11 mouse cellular contexts compared by ENCODE assay signal in the genomic region with DNA sequence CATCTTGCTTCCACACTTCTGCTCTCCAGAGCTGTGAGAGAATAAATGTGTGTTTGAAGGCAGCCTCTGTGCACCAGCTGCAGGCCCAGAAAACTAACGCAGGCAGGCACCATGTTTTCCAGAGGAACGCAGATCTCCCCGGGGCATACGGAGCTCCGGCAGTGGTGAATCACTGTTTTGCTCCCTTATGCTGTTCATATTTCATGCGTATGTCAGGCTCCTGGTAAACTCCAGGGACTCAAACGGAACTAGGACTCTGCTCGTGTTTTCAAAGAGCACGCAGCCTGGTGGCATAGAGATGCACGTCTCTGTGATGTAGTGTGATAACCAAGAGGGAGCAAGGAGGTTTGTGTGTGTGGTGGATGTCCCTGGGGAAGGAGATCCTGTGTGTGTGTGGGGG. TPM values are rescaled to one million over a fixed set of nuclear protein-coding genes. Genes with fewer than 3 reads are reported as not detected.
DNase-seq lines count a peak whose midpoint lies in the region; ATAC-seq and TF ChIP-seq lines count a peak whose summit lies in the region.
"Had no signal": no experiment of that assay in that cellular context is flagged by ENCODE, and none has a peak within 500 bp of the region (broad histone marks: within the 10 kb centered on the region; RNA-seq: fewer than 3 reads in every experiment).

No protein-coding gene starts in this region.

- peak; percentile 20; the same call in 1 of the 2 replicates for TF ChIP-seq CTCF in forebrain, postnatal 0 days (IDR thresholded peaks at IDR 0.05; ENCODE audit: low read depth)

- H3K27ac ChIP-seq in forebrain, postnatal 0 days (ENCODE audit: low read depth, low read length), result no peak overlapping the region
- H3K27ac ChIP-seq in forebrain, embryonic 16.5 days (ENCODE audit: low read length), result no peak overlapping the region
- no peak overlapping the region; the same call in 1 of the 2 replicates for H3K27ac ChIP-seq in neural tube, embryonic 12.5 days
- H3K27ac ChIP-seq: kidney, postnatal 0 days had no signal

- H3K4me2 ChIP-seq in forebrain, postnatal 0 days (ENCODE audit: low read depth), result no peak overlapping the region
- H3K4me2 ChIP-seq in forebrain, embryonic 16.5 days (ENCODE audit: low read length), result no peak overlapping the region
- no peak overlapping the region for H3K4me2 ChIP-seq in neural tube, embryonic 12.5 days (replicated peaks)

- peaks cover 28% of the 10 kb centered on the region for H3K36me3 ChIP-seq in forebrain, postnatal 0 days (ENCODE audit: insufficient read depth)
- H3K36me3 ChIP-seq in forebrain, embryonic 16.5 days (ENCODE audit: control insufficient read depth, insufficient read depth), result peaks cover 5% of the 10 kb centered on the region
- H3K36me3 ChIP-seq in neural tube, embryonic 12.5 days, result peaks cover 37% of the 10 kb centered on the region

- DNase-seq in forebrain, postnatal 0 days, result peak; percentile 35
- peak; percentile 33 for DNase-seq in adrenal gland, postnatal 25 days
- DNase-seq in layer of hippocampus, adult 11-12 months (ENCODE audit: low spot score), result peak; percentile 54
- no peak for DNase-seq in ovary, postnatal 14 days (ENCODE audit: low spot score)
- DNase-seq in thymus, postnatal 4 days, result no peak
- DNase-seq: lung, adult 2 months had no signal

- no peak overlapping the region for H3K4me3 ChIP-seq in forebrain, postnatal 0 days (ENCODE audit: low read depth, low read length)
- H3K4me3 ChIP-seq in forebrain, embryonic 16.5 days (replicated peaks; ENCODE audit: low read length), result no peak overlapping the region
- H3K4me3 ChIP-seq in neural tube, embryonic 12.5 days, result no peak overlapping the region

- ATAC-seq in forebrain, postnatal 0 days, result peak; percentile 52; the same call in 1 of the 2 replicates
- ATAC-seq in forebrain, embryonic 16.5 days, result no peak
- ATAC-seq in neural tube, embryonic 12.5 days (ENCODE audit: low FRiP score, low read depth), result peak; percentile 31; the same call in 1 of the 2 replicates
- no peak for ATAC-seq in megakaryocyte-erythroid progenitor cell, adult 5-6 weeks (replicated peaks; ENCODE audit: low FRiP score, low TSS enrichment, poor library complexity, severe bottlenecking)
- ATAC-seq: CD4-positive, CD25-positive, alpha-beta regulatory T cell, adult 4 months had no signal

- 69% methylated on average over 10 of the region's 10 CpGs for WGBS in forebrain, postnatal 0 days
- WGBS in forebrain, embryonic 16.5 days, result 77% methylated on average over 10 of the region's 10 CpGs
- 60% methylated on average over 10 of the region's 10 CpGs for WGBS in neural tube, embryonic 12.5 days

- no peaks in the 10 kb centered on the region for H3K4me1 ChIP-seq in forebrain, postnatal 0 days (ENCODE audit: insufficient read depth)
- 0 out of 2 replicates have a peak, but pooled peaks cover 2% of the 10 kb centered on the region for H3K4me1 ChIP-seq in forebrain, embryonic 16.5 days (replicated peaks; ENCODE audit: control insufficient read depth, insufficient read depth, low read length)
- H3K4me1 ChIP-seq in neural tube, embryonic 12.5 days, result peaks cover 3% of the 10 kb centered on the region; the same call in 1 of the 2 replicates

- no peak overlapping the region for H3K9ac ChIP-seq in forebrain, postnatal 0 days
- H3K9ac ChIP-seq in forebrain, embryonic 16.5 days (replicated peaks; ENCODE audit: low read depth, low read length), result no peak overlapping the region
- no peak overlapping the region for H3K9ac ChIP-seq in neural tube, embryonic 12.5 days

- H3K27me3 ChIP-seq in forebrain, postnatal 0 days (ENCODE audit: insufficient read depth, low read length), result no peaks in the 10 kb centered on the region
- no peaks in the 10 kb centered on the region for H3K27me3 ChIP-seq in forebrain, embryonic 16.5 days (replicated peaks; ENCODE audit: control insufficient read depth, insufficient read depth, low read length)
- H3K27me3 ChIP-seq in neural tube, embryonic 12.5 days (replicated peaks), result no peaks in the 10 kb centered on the region

- no peaks in the 10 kb centered on the region for H3K9me3 ChIP-seq in forebrain, postnatal 0 days (ENCODE audit: low read length)
- no peaks in the 10 kb centered on the region for H3K9me3 ChIP-seq in forebrain, embryonic 16.5 days (ENCODE audit: control insufficient read depth, low read length)
- no peaks in the 10 kb centered on the region for H3K9me3 ChIP-seq in neural tube, embryonic 12.5 days

RNA-seq across cellular contexts. Expression of gene Hsph1, which starts 23.4 kb away (rescaled TPM):
- 41.2 and 49.2 TPM in 2 replicates for total RNA-seq in forebrain, postnatal 0 days (2014; rRNA removed)
- 68.4 and 78.6 TPM in 2 replicates for polyA plus RNA-seq in forebrain, postnatal 0 days (2015; fragmentation: Nextera tagmentation; extraction: Ambion mirVana)
- 117 and 122 TPM in 2 replicates for polyA plus RNA-seq in forebrain, embryonic 16.5 days (2015; fragmentation: Nextera tagmentation; extraction: Ambion mirVana)
- 88.5 and 267 TPM in 2 replicates for total RNA-seq in adrenal gland, postnatal 25 days (2021)
- polyA plus RNA-seq in neural tube, embryonic 12.5 days (2016; fragmentation: Nextera tagmentation; extraction: Ambion mirVana), result 96.7 and 99.8 TPM in 2 replicates
- total RNA-seq in megakaryocyte-erythroid progenitor cell, adult 5-6 weeks (2014; fragmentation: Nextera tagmentation), result 136 and 180 TPM in 2 replicates
- total RNA-seq in megakaryocyte-erythroid progenitor cell, adult 5-6 weeks (2017), result 91.7 and 104 TPM in 2 replicates

Comparison
In these comparisons a context has a peak if more than half of its experiments do, and no peak if none do; other contexts are left out.
1. ATAC-seq: peak in forebrain, postnatal 0 days (single experiment) and neural tube, embryonic 12.5 days (single experiment); none in forebrain, embryonic 16.5 days (single experiment) and megakaryocyte-erythroid progenitor cell, adult 5-6 weeks (single experiment).
2. DNase-seq: peak in forebrain, postnatal 0 days (single experiment), adrenal gland, postnatal 25 days (single experiment) and layer of hippocampus, adult 11-12 months (single experiment); none in ovary, postnatal 14 days (single experiment) and thymus, postnatal 4 days (single experiment).